Mouse (Mus musculus) 3T3-L1 (cell line): ENCODE measurements around the gene AB124611.
"Not testable (repeated sequence)": the region's sequence is repeated elsewhere in the genome, so short reads cannot be mapped to it uniquely, and the experiment has no call there.

Source experiments
- DNase-seq: peaks from one replicate; pipeline ENCODE4 v3.0.0-alpha.2; 2015; ENCODE audit warnings: low read depth, low spot score

AB124611 gene

GRCm38 (mm10) chr9:21559151-21559550 lies 33.2 kb downstream of the AB124611 start:
- DNase-seq, result no peak

GRCm38 (mm10) chr9:21564420-21564819 lies 38.4 kb downstream of the AB124611 start:
- no peak for DNase-seq

- no peak for DNase-seq
Measured at GRCm38 (mm10) chr9:21565004-21565586, 39.1 kb downstream of the AB124611 start.

GRCm38 (mm10) chr9:21566538-21566937 lies 40.6 kb downstream of the AB124611 start:
- no peak for DNase-seq

GRCm38 (mm10) chr9:21567051-21567450 lies 41.1 kb downstream of the AB124611 start:
- no peak for DNase-seq

- DNase-seq, result no peak
Measured at GRCm38 (mm10) chr9:21568657-21569255, 42.8 kb downstream of the AB124611 start.

- no peak for DNase-seq
Measured at GRCm38 (mm10) chr9:21574012-21574801, 48.2 kb downstream of the AB124611 start.

GRCm38 (mm10) chr9:21575253-21575652 lies 49.3 kb downstream of the AB124611 start:
- no peak for DNase-seq

GRCm38 (mm10) chr9:21576286-21576685 lies 50.3 kb downstream of the AB124611 start:
- DNase-seq, result no peak

- no peak for DNase-seq
Measured at GRCm38 (mm10) chr9:21578226-21578625, 52.2 kb downstream of the AB124611 start.

GRCm38 (mm10) chr9:21585401-21585800 lies 59.4 kb downstream of the AB124611 start:
- no peak for DNase-seq

- DNase-seq, result no peak
Measured at GRCm38 (mm10) chr9:21587678-21588349, 61.8 kb downstream of the AB124611 start.

- no peak for DNase-seq
Measured at GRCm38 (mm10) chr9:21588350-21588749, 62.4 kb downstream of the AB124611 start.

GRCm38 (mm10) chr9:21589538-21589937 lies 63.6 kb downstream of the AB124611 start:
- no peak for DNase-seq

- no peak for DNase-seq
Measured at GRCm38 (mm10) chr9:21591127-21591830, 65.3 kb downstream of the AB124611 start.

GRCm38 (mm10) chr9:21591831-21592702 lies 66.1 kb downstream of the AB124611 start:
- peak; percentile 18 for DNase-seq

- peak; percentile 97 for DNase-seq
Measured at GRCm38 (mm10) chr9:21592703-21593121, 66.7 kb downstream of the AB124611 start, which contains the start of the genes Timm29 and Yipf2. Gene Timm29, plus strand, starts transcription at chr9:21592722. Gene Yipf2, minus strand, starts transcription at chr9:21592828.

GRCm38 (mm10) chr9:21593122-21593721 lies 67.2 kb downstream of the AB124611 start:
- peak; percentile 44 for DNase-seq

- DNase-seq, result not testable (repeated sequence)
Measured at GRCm38 (mm10) chr9:21594350-21594749, 68.4 kb downstream of the AB124611 start.

- no peak for DNase-seq
Measured at GRCm38 (mm10) chr9:21594838-21595237, 68.9 kb downstream of the AB124611 start.
